Mouse (Mus musculus): ENCODE results near the gene Gm11541.

DNA sequence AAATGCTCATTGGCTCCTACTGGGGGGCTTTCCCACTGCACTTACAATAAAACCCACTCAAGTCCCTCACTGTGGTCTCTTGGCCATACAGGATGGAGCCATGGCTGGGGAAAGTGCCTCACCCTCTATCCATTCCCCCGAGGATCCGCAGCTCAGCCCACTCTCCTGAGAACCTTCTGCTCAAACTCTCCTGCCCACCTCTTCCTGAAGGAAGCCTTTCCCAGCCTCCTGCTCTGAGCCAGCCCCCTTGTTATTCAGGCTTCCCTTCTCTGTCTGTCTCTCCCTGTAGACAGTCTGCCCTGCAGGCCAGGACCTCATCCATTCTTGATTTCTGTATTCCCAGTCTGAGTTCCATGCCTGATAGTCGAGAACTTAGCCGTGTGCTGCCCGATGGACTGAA lies 29.3 kb downstream of the Gm11541 start:
- no peak for TF ChIP-seq TAL1 (IDR thresholded peaks at IDR 0.05; ENCODE audit: low read length)
- TF ChIP-seq GATA1 (IDR thresholded peaks at IDR 0.05; ENCODE audit: low read length), result no peak
